ENCODE assay signal across 8 mouse cellular contexts in the genomic region with DNA sequence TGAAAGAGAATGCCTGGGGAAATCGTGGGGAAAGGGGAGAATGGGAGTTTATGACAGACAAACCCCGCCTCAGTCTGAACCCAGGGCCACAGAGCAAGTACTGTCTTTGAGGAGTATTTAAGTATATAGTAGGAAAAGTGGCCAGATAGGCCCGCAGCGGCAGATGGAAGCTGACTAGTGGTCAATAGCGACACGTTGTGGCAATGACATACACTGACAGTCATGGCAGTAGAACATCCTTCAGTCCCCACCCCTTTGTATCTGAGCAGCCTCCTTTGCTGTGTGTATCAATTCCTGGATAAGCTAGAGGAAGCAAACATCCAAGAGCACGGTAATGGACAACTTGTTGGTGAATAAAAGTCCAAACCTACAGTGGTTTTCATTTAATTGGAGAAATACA. TPM values are rescaled to one million over a fixed set of nuclear protein-coding genes. Genes with fewer than 3 reads are reported as not detected.
DNase-seq lines count a peak whose midpoint lies in the region; ATAC-seq lines count a peak whose summit lies in the region.

No protein-coding gene starts in this region.

- intact Hi-C loops in heart, postnatal 10 days (cut with DNase I): loop anchor here (2.0 to 5.0 kb wide), 5 partner anchors 108 to 604 kb away; a partner anchor contains a TSS

- H3K27ac ChIP-seq in heart, embryonic 12.5 days (ENCODE audit: poor library complexity, severe bottlenecking): no peak overlapping the region
- H3K27ac ChIP-seq in midbrain, embryonic 16.5 days (ENCODE audit: low read length): no peak overlapping the region

- no peak overlapping the region for H3K9ac ChIP-seq in heart, embryonic 12.5 days
- no peak overlapping the region for H3K9ac ChIP-seq in midbrain, embryonic 16.5 days (ENCODE audit: low read depth, low read length)

- no peaks in the 10 kb centered on the region for H3K4me1 ChIP-seq in heart, embryonic 12.5 days (replicated peaks)
- H3K4me1 ChIP-seq in midbrain, embryonic 16.5 days (ENCODE audit: control insufficient read depth, insufficient read depth, low read length): no peaks in the 10 kb centered on the region

- 10% methylated on average over 7 of the region's 7 CpGs for WGBS in heart, embryonic 12.5 days
- WGBS in midbrain, embryonic 16.5 days: 13% methylated on average over 7 of the region's 7 CpGs

- no peak overlapping the region for H3K4me2 ChIP-seq in heart, embryonic 12.5 days
- no peak overlapping the region for H3K4me2 ChIP-seq in midbrain, embryonic 16.5 days (ENCODE audit: low read length)

- peak; percentile 12 to 21 for DNase-seq in heart, adult 9 months (ENCODE audit: low spot score in 2 of 2)
- peak; percentile 76 for DNase-seq in ES-CJ7 (ENCODE audit: low read depth, low spot score)
- DNase-seq in cerebellum, postnatal 14 days: peak; percentile 50 to 54
- DNase-seq in heart, postnatal 10 days: peak; percentile 44 to 51
- peak; percentile 19 to 26 for DNase-seq in layer of hippocampus, postnatal 10 days (ENCODE audit: low spot score in 2 of 2)
- DNase-seq in c-Kit-positive CD71-positive TER-119-positive erythroid progenitor cells, embryonic 14.5 days (ENCODE audit: low spot score): no peak

- no peak overlapping the region for H3K4me3 ChIP-seq in heart, embryonic 12.5 days
- no peak overlapping the region for H3K4me3 ChIP-seq in midbrain, embryonic 16.5 days (ENCODE audit: low read depth, low read length)

- H3K36me3 ChIP-seq in heart, embryonic 12.5 days: no peaks in the 10 kb centered on the region
- no peaks in the 10 kb centered on the region for H3K36me3 ChIP-seq in midbrain, embryonic 16.5 days (ENCODE audit: control insufficient read depth, insufficient read depth, low read length)

- H3K9me3 ChIP-seq in heart, embryonic 12.5 days (replicated peaks): no peaks in the 10 kb centered on the region
- H3K9me3 ChIP-seq in midbrain, embryonic 16.5 days (replicated peaks; ENCODE audit: control insufficient read depth, low read length, poor library complexity, severe bottlenecking): no peaks in the 10 kb centered on the region

- no peak for ATAC-seq in heart, embryonic 12.5 days (ENCODE audit: insufficient number of reproducible peaks, low FRiP score)
- ATAC-seq in midbrain, embryonic 16.5 days: peak; percentile 58; the same call in 1 of the 2 replicates

- no peaks in the 10 kb centered on the region for H3K27me3 ChIP-seq in heart, embryonic 12.5 days (replicated peaks)
- H3K27me3 ChIP-seq in midbrain, embryonic 16.5 days (ENCODE audit: control insufficient read depth, insufficient read depth, low read depth, low read length): no peaks in the 10 kb centered on the region

RNA-seq across cellular contexts. Expression of a gene that starts 20.5 kb away (rescaled TPM):
- polyA plus RNA-seq in heart, embryonic 12.5 days (2016; fragmentation: Nextera tagmentation; extraction: Ambion mirVana): 20.8 and 22.1 TPM in 2 replicates
- 10 to 100 TPM; 11.4 to 13.8 TPM for total RNA-seq in heart, postnatal 10 days (2021)
- total RNA-seq in layer of hippocampus, postnatal 10 days (2021): 10 to 100 TPM; 52.6 to 56.6 TPM
- 38.2 and 38.8 TPM in 2 replicates for polyA plus RNA-seq in midbrain, embryonic 16.5 days (2015; fragmentation: Nextera tagmentation; extraction: Ambion mirVana)
